14 mouse cellular contexts compared by ENCODE assay signal in the genomic region with DNA sequence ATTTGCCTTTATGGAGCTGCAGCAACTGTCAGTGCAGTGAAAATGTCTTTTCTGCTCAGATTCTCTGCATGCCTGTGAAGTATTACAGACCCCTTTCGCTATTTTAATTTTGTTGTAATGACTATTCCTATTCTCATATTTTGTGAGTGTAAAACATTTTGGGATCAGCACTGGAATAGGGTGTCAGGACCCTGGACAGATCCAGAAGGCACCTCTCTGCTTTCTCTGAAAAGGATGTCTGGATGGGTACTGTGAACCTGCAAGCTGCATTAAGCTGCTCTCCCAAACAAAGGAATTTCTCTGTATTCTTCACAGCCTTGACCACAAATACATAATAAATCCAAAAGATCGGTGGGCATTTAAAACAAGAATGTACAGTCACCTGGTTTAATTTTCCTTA.
A peak's percentile ranks its signal among the peaks of the same experiment; 100 is the strongest.
DNase-seq lines count a peak whose midpoint lies in the region; ATAC-seq lines count a peak whose summit lies in the region.
"Had no signal": no experiment of that assay in that cellular context is flagged by ENCODE, and none has a peak within 500 bp of the region (broad histone marks: within the 10 kb centered on the region; RNA-seq: fewer than 3 reads in every experiment).

No protein-coding gene starts in this region.

- intact Hi-C loops in heart, postnatal 14 days (cut with DNase I): no loop called here

- no peak overlapping the region for H3K4me2 ChIP-seq in hindbrain, embryonic 12.5 days (replicated peaks)
- H3K4me2 ChIP-seq: stomach, embryonic 15.5 days had no signal

- H3K9ac ChIP-seq in hindbrain, embryonic 12.5 days: no peak overlapping the region
- H3K9ac ChIP-seq: stomach, embryonic 15.5 days had no signal

- no peak for ATAC-seq in erythroid progenitor cell, adult 5-6 weeks (replicated peaks; ENCODE audit: low FRiP score, poor library complexity, severe bottlenecking)
- no peak for ATAC-seq in hindbrain, embryonic 12.5 days (ENCODE audit: low FRiP score)
- ATAC-seq: CD4-positive, CD25-positive, alpha-beta regulatory T cell, adult 4 months had no signal

- H3K4me3 ChIP-seq in hindbrain, embryonic 12.5 days: no peak overlapping the region
- H3K4me3 ChIP-seq: erythroblast, embryonic 14.5 days; stomach, embryonic 15.5 days had no signal

- H3K4me1 ChIP-seq in hindbrain, embryonic 12.5 days: no peaks in the 10 kb centered on the region
- H3K4me1 ChIP-seq: stomach, embryonic 15.5 days had no signal

- H3K36me3 ChIP-seq in hindbrain, embryonic 12.5 days: no peaks in the 10 kb centered on the region
- H3K36me3 ChIP-seq: stomach, embryonic 15.5 days had no signal

- H3K9me3 ChIP-seq in hindbrain, embryonic 12.5 days (replicated peaks): no peaks in the 10 kb centered on the region
- H3K9me3 ChIP-seq: stomach, embryonic 15.5 days had no signal

- DNase-seq in heart, postnatal 14 days: peak; percentile 48 to 53
- DNase-seq in heart, adult 9 months (ENCODE audit: low spot score in 2 of 2): no peak
- DNase-seq in testis, postnatal 10 days (ENCODE audit: low spot score): peak; percentile 66
- DNase-seq in testis, postnatal 14 days (ENCODE audit: low spot score): no peak
- peak; percentile 12 for DNase-seq in embryo, embryonic 9.5 days (ENCODE audit: extremely low spot score)
- no peak for DNase-seq in right cerebral cortex, postnatal 25 days
- DNase-seq: cerebellum, adult 2 months; gastrocnemius, postnatal 36 days; right cerebral cortex, adult 18-20 months had no signal

- H3K27me3 ChIP-seq in hindbrain, embryonic 12.5 days: no peaks in the 10 kb centered on the region
- H3K27me3 ChIP-seq: stomach, embryonic 15.5 days had no signal

- WGBS in hindbrain, embryonic 12.5 days: 58% methylated on average over 2 of the region's 2 CpGs

- H3K27ac ChIP-seq in hindbrain, embryonic 12.5 days: no peak overlapping the region
- H3K27ac ChIP-seq: stomach, embryonic 15.5 days had no signal

Comparison
In these comparisons a context has a peak if more than half of its experiments do, and no peak if none do; other contexts are left out.
1. DNase-seq: peak in heart, postnatal 14 days (2 of 2), testis, postnatal 10 days (single experiment) and embryo, embryonic 9.5 days (single experiment); none in heart, adult 9 months (0 of 2), testis, postnatal 14 days (single experiment) and right cerebral cortex, postnatal 25 days (single experiment).